Mouse (Mus musculus) liver, postnatal 0 days (tissue): ENCODE results near the gene Kcnc3. TPM values are rescaled to one million over a fixed set of nuclear protein-coding genes. Genes with fewer than 3 reads are reported as not detected.
A peak's percentile ranks its signal among the peaks of the same experiment; 100 is the strongest.

Source experiments
- ATAC-seq: fragments of 200-750 bp; cut with Nextera tagmentation; 2 replicates; pipeline ENCODE4 v1.8.0; 2017; ENCODE audit warnings: mild to moderate bottlenecking, moderate library complexity
- DNase-seq: peaks from one replicate; pipeline ENCODE4 v3.0.0-alpha.2; 2016
- H3K27ac ChIP-seq: fragments of 300-500 bp; sonication (generic); 2 replicates; pipeline ENCODE4 v1.5.1; 2014; ENCODE audit warnings: antibody characterized with exemption, moderate library complexity, mild to moderate bottlenecking, low read depth
- H3K27me3 ChIP-seq: fragments of 300-500 bp; sonication (generic); 2 replicates; pipeline ENCODE4 v1.6.1; 2014; ENCODE audit warnings: low read length, control low read depth, mixed read lengths; ENCODE audit not compliant: insufficient read depth
- H3K36me3 ChIP-seq: fragments of 300-500 bp; sonication (generic); replicated peaks from 2 replicates; pipeline ENCODE4 v1.6.1; 2014; ENCODE audit warnings: mild to moderate bottlenecking, control low read depth, low read length, moderate library complexity, mixed read lengths; ENCODE audit not compliant: insufficient read depth
- H3K4me1 ChIP-seq: fragments of 300-500 bp; sonication (generic); 2 replicates; pipeline ENCODE4 v1.6.1; 2014; ENCODE audit warnings: antibody characterized with exemption, mild to moderate bottlenecking, control low read depth; ENCODE audit not compliant: insufficient read depth
- H3K4me2 ChIP-seq: fragments of 300-500 bp; sonication (generic); 2 replicates; pipeline ENCODE4 v1.6.1; 2014; ENCODE audit warnings: low read depth, mild to moderate bottlenecking, low read length, moderate library complexity, mixed read lengths
- H3K4me3 ChIP-seq: fragments of 300-500 bp; sonication (generic); 2 replicates; pipeline ENCODE4 v1.5.1; 2014; ENCODE audit warnings: low read depth, low read length
- H3K9ac ChIP-seq: fragments of 300-500 bp; sonication (generic); replicated peaks from 2 replicates; pipeline ENCODE4 v1.6.1; 2014; ENCODE audit warnings: mild to moderate bottlenecking, moderate library complexity
- H3K9me3 ChIP-seq: fragments of 300-500 bp; sonication (generic); 2 replicates; pipeline ENCODE4 v1.6.1; 2016; ENCODE audit warnings: mild to moderate bottlenecking, control low read depth, low read length, mixed read lengths
- CTCF ChIP-seq: sonication (generic); IDR thresholded peaks from 2 replicates; pipeline ENCODE4 v1.5.1; 2016; ENCODE audit warnings: antibody characterized with exemption, low read depth
- EP300 ChIP-seq: IDR thresholded peaks from 2 replicates; pipeline ENCODE4 v1.6.1; 2016; ENCODE audit warnings: antibody characterized with exemption, low read depth, mild to moderate bottlenecking
- WGBS: fragments of 180-500 bp; shearing (Covaris S2); extraction: QIAGEN DNeasy Blood & Tissue Kit; methylation state at CpG from one replicate; pipeline ENCODE4 v1.1.7; 2014; ENCODE audit not compliant: insufficient replicate concordance; 5-methylcytosine and 5-hydroxymethylcytosine counted together
- polyA plus RNA-seq: library from polyadenylated mRNA; unstranded; fragments of >200 nt; fragmentation: Nextera tagmentation; extraction: Ambion mirVana; gene quantifications from 2 replicates; pipeline ENCODE4 v1.2.1, GENCODE M21; 2015

Kcnc3 gene
- polyA plus RNA-seq, 1 experiment from 2014 or later: 0.20 TPM

DNA sequence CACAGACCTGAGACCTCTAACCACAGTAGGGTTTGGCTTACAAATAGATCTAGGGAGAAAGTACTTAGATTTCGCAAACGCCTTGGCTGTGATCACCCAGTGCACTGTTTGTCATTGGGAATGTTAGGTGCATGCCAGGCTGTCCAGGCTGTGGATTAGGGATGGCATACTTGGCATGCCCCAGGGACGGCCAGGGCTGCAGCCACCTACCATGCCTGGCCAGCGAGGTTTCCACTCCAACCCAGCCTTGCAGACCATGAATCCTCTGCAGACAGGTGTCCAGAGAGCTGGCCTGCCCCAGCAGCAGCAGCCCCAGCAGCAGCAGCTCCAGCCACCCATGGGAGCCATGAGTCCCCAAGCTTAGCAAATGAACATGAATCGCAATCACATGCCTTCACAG is 54.8 kb downstream of the Kcnc3 start:
- Histone ChIP-seq H3K27me3 (peaks cover 22% of the 10 kb centered on the region; the same call in 1 of the 2 replicates), H3K4me1 (no peaks in the 10 kb centered on the region)
- WGBS: 61% methylated on average over 5 of the region's 5 CpGs

DNA sequence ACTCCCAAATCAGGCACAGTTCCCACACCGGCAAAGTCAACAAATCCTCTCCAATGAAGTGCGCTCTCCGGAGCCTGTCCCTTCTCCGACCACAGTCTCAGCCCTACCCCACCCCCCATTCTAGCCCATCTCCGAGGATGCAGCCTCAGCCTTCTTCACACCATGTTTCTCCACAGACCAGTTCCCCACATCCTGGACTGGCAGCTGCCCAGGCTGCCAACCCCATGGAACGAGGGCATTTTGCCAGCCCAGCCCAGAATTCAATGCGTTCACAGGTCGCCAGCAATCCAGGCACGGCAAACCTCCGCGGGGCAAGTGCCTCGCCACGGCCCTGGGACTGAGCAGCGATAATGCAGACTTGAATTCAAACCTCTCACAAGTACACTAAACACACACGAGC is 55.5 kb downstream of the Kcnc3 start:
- TF ChIP-seq CTCF (no peak), EP300 (no peak)
- no peak overlapping the region for H3K4me3 ChIP-seq
- no peaks in the 10 kb centered on the region for H3K9me3 ChIP-seq
- no peak overlapping the region for H3K4me2 ChIP-seq
- no peak for DNase-seq
- no peaks in the 10 kb centered on the region for H3K36me3 ChIP-seq
- peaks cover 17% of the 10 kb centered on the region; the same call in 1 of the 2 replicates for H3K27me3 ChIP-seq
- 28% methylated on average over 15 of the region's 15 CpGs for WGBS
- no peaks in the 10 kb centered on the region for H3K4me1 ChIP-seq
- no peak overlapping the region for H3K9ac ChIP-seq
- H3K27ac ChIP-seq: no peak overlapping the region
- ATAC-seq: no peak

More for the DNA sequence above, 54.8 kb downstream of the Kcnc3 start:
- Histone ChIP-seq H3K27ac (no peak overlapping the region), H3K4me2 (no peak overlapping the region), H3K9me3 (no peaks in the 10 kb centered on the region), H3K4me3 (no peak overlapping the region), H3K36me3 (no peaks in the 10 kb centered on the region), H3K9ac (no peak overlapping the region)
- DNase-seq (no peak), ATAC-seq (no peak)
- TF ChIP-seq EP300 (no peak), CTCF (no peak)

- Histone ChIP-seq H3K9me3 (no peaks in the 10 kb centered on the region), H3K9ac (no peak overlapping the region), H3K36me3 (no peaks in the 10 kb centered on the region), H3K4me1 (no peaks in the 10 kb centered on the region), H3K4me2 (no peak overlapping the region), H3K27ac (no peak overlapping the region), H3K4me3 (no peak overlapping the region), H3K27me3 (0 out of 2 replicates have a peak, but pooled peaks cover 7% of the 10 kb centered on the region)
- 50% methylated on average over 7 of the region's 7 CpGs for WGBS
- TF ChIP-seq CTCF (peak; percentile 67), EP300 (no peak)
- ATAC-seq (no peak), DNase-seq (peak; percentile 64)
Observed at GRCm38 (mm10) chr7:44647042-44647724, 56.7 kb downstream of the Kcnc3 start.

DNA sequence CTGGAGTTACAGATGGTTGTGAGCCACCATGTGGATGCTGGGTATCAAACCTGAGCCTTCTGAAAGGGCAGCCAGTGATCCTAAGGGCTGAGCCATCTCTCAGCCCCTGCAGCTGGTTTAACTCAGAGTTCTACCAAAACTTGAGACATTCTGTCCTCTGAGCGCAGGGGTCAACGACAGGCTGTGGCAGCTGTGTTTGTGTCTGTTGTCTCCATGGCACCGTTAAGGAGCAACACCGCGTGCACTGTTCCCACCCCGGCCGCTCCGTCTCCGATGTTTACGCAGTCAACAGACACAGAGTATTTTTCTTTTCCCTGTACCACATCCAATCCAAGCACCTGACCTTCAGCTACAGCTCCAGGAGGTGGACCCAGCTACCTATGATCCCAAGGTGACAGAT is 57.3 kb downstream of the Kcnc3 start:
- DNase-seq (no peak), ATAC-seq (no peak)
- Histone ChIP-seq H3K4me1 (no peaks in the 10 kb centered on the region), H3K4me2 (no peak overlapping the region), H3K27ac (no peak overlapping the region), H3K27me3 (0 out of 2 replicates have a peak, but pooled peaks cover 7% of the 10 kb centered on the region), H3K9ac (no peak overlapping the region), H3K9me3 (no peaks in the 10 kb centered on the region), H3K4me3 (no peak overlapping the region), H3K36me3 (no peaks in the 10 kb centered on the region)
- WGBS: 69% methylated on average over 10 of the region's 10 CpGs
- no peak for TF ChIP-seq CTCF
- no peak for TF ChIP-seq EP300

DNA sequence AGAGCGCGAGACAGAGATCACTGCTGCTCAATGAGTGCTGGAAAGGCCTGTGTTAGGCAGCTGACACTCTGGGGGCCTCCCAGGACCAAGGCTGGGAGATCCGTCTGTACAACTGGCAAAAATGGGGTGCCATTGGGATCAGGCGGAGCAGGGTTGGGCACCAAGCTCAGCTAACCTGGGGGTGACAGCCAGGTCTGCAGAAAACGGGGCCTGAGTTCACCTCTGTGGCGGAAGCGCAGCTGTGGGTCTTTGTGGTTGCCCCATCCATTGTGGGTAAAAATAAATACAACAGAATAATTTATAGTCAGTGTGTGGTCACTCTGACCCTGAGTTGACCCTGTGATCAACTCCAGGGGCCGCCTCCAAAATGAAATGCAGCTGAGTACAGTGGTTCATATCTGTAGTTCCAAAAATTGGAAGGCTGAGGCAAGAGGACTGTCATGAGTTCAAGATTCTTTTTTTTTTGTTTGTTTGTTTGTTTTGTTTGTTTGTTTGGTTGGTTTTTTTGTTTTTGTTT is 58.7 kb downstream of the Kcnc3 start:
- TF ChIP-seq EP300: no peak
- no peak for TF ChIP-seq CTCF
- H3K9me3 ChIP-seq: no peaks in the 10 kb centered on the region
- 62% methylated on average over 8 of the region's 8 CpGs for WGBS
- H3K27me3 ChIP-seq: 0 out of 2 replicates have a peak, but pooled peaks cover 7% of the 10 kb centered on the region
- ATAC-seq: no peak
- H3K36me3 ChIP-seq: no peaks in the 10 kb centered on the region
- no peak for DNase-seq
- H3K27ac ChIP-seq: no peak overlapping the region
- no peak overlapping the region for H3K4me2 ChIP-seq
- H3K4me3 ChIP-seq: no peak overlapping the region
- no peak overlapping the region for H3K9ac ChIP-seq
- H3K4me1 ChIP-seq: no peaks in the 10 kb centered on the region

DNA sequence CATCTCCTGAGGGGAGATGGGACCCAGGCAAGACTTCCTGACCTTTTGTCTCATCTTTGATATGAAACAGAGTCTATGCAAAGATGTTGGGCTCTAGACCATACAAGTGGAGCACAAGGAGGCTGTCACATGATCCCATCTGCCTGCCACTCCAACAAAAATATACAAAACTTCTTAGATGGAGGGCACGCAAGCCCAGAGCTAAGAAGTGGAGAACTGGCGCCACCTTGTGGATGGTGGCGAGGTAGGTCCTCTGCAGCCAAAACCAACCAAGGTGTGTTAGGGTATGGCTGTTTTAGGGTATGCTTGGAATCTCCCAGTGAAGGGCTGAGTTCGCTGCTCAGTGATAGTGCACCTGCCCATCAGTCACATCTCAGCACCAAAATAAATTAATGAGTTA is 59.5 kb downstream of the Kcnc3 start:
- no peak overlapping the region for H3K27ac ChIP-seq

More for the DNA sequence above, 59.5 kb downstream of the Kcnc3 start:
- Histone ChIP-seq H3K9ac (no peak overlapping the region), H3K4me2 (no peak overlapping the region), H3K27me3 (0 out of 2 replicates have a peak, but pooled peaks cover 7% of the 10 kb centered on the region), H3K36me3 (no peaks in the 10 kb centered on the region), H3K4me1 (no peaks in the 10 kb centered on the region), H3K4me3 (no peak overlapping the region), H3K9me3 (no peaks in the 10 kb centered on the region)
- DNase-seq (peak; percentile 55), ATAC-seq (no peak)
- no peak for TF ChIP-seq EP300
- peak; percentile 78 for TF ChIP-seq CTCF
- 13% methylated on average over 4 of the region's 4 CpGs for WGBS
